Mouse (Mus musculus) heart, adult 10 weeks (tissue): ENCODE results near the gene V1rd19. TPM values are rescaled to one million over a fixed set of nuclear protein-coding genes. Genes with fewer than 3 reads are reported as not detected.

Source experiments
- polyA plus RNA-seq: library from polyadenylated mRNA; stranded (reverse); fragments of 350-450 nt; fragmentation: Illumina TruSeq; extraction: RNeasy Lipid Tissue Mini Kit (QIAGEN cat#74804); gene quantifications from one replicate; pipeline ENCODE4 v1.2.3, GENCODE M21; 2014; ENCODE audit warnings: low read depth, low replicate concordance

V1rd19 gene
- not detected for polyA plus RNA-seq

DNA sequence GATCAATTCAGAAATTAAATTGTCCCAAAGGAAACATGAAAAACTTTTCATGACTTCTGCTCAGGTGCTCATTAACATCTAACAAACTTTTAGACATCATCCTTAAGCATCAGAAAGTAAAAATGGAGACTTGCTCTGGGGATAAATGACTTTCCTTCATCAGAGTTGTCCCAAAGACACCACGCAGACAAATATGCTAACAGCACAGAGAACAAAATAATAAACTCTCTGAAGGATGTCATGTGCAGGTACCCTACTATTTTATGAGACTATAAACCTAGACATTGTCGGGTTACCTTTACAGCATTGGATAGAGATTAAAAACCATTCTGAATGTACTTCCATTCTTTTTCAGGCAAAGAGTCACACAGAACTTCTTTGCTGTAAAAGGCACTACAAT is at the start of gene V1rd19:
V1rd19 (plus strand) TSS at position 301 of the 400 bp plus-strand sequence.

DNA sequence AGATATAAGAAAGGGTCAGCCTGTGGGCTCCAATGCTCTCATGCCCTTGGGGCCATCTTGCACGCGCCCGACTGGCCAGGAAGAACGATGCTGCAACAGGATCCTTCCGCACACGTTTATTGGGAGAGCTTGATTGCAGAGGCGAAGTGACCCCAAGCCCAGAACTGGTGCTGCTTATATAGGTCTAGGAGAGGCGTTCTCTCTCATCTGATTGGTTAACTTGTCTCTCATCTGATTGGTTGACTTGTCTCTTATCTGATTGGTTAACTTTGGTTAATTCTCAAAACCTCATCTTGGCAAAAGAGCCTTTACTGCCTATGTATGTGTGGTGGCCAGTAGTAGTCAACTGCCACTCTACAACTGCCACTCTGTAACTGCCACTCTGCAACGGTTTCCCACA is 27.2 kb upstream of the V1rd19 start, which contains the start of gene Vmn1r181:
Vmn1r181 (plus strand) TSS at position 301 of the 400 bp plus-strand sequence.

DNA sequence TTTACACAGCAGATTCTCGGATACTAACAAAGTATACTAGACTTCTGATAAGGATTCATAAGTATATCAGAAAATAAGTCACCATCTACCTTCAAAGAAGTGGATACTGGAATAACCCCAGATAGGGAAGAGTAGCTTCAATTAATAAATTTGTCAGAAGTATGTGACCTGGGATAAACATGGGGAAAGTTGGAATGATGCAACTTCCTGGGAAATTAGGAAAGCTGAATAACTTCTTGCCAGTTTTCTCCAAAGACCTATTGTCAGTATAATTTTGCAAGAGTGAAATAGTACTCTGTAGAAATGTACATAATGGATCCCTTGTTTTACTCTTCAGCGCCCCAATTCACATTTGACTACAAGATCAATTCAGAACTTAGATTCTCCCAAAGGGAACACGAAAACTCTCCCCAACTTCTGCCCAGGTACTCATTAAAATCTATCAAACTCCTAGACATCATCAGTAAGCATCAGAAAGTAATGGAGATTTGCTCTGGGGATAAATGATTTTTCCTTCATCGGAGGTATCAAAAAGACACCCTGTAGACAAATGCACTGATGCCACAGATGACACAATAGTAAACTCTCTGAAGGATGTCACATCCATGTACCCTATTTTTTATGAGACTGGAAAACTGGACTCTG is 51.3 kb downstream of the V1rd19 start, which contains the start of gene Vmn1r183:
Vmn1r183 (plus strand) TSS at position 595 of the 645 bp plus-strand sequence.

Other genes starting within 250 kb of the V1rd19 start
- gene Vmn1r174, start 249.4 kb upstream of the V1rd19 start, polyA plus RNA-seq = not detected
- gene Vmn1r175, start 191.0 kb upstream of the V1rd19 start, polyA plus RNA-seq = not detected
- gene Vmn1r176, start 164.3 kb upstream of the V1rd19 start, polyA plus RNA-seq = not detected
- gene Vmn1r177, start 135.2 kb upstream of the V1rd19 start, polyA plus RNA-seq = not detected
- gene Vmn1r178, start 109.7 kb upstream of the V1rd19 start, polyA plus RNA-seq = not detected
- gene Vmn1r179, start 74.7 kb upstream of the V1rd19 start, polyA plus RNA-seq = not detected
- not detected for gene Vmn1r180, start 51.1 kb upstream of the V1rd19 start, polyA plus RNA-seq
- not detected for gene Vmn1r181, start 27.1 kb upstream of the V1rd19 start, polyA plus RNA-seq
- gene Vmn1r183, start 51.6 kb downstream of the V1rd19 start, polyA plus RNA-seq = not detected
- gene Zfp180, start 80.2 kb downstream of the V1rd19 start, polyA plus RNA-seq = 15.8 TPM
- 4.6 TPM for gene Zfp112, start 110.6 kb downstream of the V1rd19 start, polyA plus RNA-seq
- gene Zfp235, start 132.5 kb downstream of the V1rd19 start, polyA plus RNA-seq = 4.2 TPM
- 0.13 TPM for gene Zfp114, start 173.4 kb downstream of the V1rd19 start, polyA plus RNA-seq
- gene Zfp111, start 209.8 kb downstream of the V1rd19 start, polyA plus RNA-seq = 4.3 TPM
- 2.0 TPM for gene Zfp109, start 235.9 kb downstream of the V1rd19 start, polyA plus RNA-seq